Mouse (Mus musculus) thymus, postnatal 0 days (tissue): Measurements from ENCODE around the gene Pdcd4. TPM values are rescaled to one million over a fixed set of nuclear protein-coding genes. Genes with fewer than 3 reads are reported as not detected.

ENCODE experiments used
- DNase-seq: peaks from one replicate; pipeline ENCODE4 v3.0.0-alpha.2; 2015; ENCODE audit warnings: low spot score
- polyA plus RNA-seq: library from polyadenylated mRNA; unstranded; fragments of >200 nt; fragmentation: Nextera tagmentation; extraction: Ambion mirVana; gene quantifications from 2 replicates; pipeline ENCODE4 v1.2.1, GENCODE M21; 2015

The Pdcd4 gene
- 156 and 182 TPM in 2 replicates for polyA plus RNA-seq

GRCm38 (mm10) chr19:53892061-53892460, at the start of gene Pdcd4:
Pdcd4 (plus strand) TSS chr19:53892231.
- peak; percentile 55 for DNase-seq

GRCm38 (mm10) chr19:53843972-53844371, 48.1 kb upstream of the Pdcd4 start:
- no peak for DNase-seq

DNA sequence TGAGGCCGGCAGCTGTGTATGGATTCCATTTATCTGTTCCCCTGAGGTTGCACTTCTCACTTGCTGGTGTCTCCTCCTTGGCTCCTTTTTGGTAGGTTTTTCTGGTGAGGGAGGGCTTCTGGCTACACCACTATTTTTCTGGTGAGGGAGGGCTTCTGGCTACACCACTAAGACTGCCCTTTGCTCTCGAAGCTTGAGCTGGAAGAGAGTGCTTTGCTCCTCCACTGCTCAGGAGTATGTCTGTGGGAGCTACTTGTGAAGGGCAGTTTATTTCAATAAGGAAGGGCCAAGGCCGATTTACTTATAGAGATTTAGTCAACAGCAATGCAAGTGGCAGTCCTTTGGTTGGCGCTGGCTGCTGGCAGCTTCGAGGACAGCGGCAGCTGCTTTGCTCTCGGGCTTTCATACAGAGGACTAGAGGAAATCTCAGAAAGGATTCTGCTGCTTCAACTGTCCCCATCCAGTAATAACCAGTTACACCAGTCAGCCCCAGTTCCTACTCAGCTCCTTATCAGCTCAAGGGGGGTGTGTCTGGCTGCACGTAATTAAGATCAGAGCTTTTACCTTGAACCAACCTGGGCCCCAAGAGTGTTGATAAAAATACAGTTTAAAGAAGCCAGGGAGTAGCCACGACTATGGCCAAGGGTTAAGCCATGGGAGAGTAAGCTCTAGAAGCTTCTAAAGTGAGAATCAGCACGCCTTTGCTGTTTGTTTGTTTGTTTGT, 43.6 kb upstream of the Pdcd4 start:
- no peak for DNase-seq

- DNase-seq, result no peak
Measured at GRCm38 (mm10) chr19:53850166-53850922, 41.7 kb upstream of the Pdcd4 start.

GRCm38 (mm10) chr19:53851352-53851751, 40.7 kb upstream of the Pdcd4 start:
- DNase-seq, result no peak

GRCm38 (mm10) chr19:53851826-53852698, 40.0 kb upstream of the Pdcd4 start:
- DNase-seq, result no peak

DNA sequence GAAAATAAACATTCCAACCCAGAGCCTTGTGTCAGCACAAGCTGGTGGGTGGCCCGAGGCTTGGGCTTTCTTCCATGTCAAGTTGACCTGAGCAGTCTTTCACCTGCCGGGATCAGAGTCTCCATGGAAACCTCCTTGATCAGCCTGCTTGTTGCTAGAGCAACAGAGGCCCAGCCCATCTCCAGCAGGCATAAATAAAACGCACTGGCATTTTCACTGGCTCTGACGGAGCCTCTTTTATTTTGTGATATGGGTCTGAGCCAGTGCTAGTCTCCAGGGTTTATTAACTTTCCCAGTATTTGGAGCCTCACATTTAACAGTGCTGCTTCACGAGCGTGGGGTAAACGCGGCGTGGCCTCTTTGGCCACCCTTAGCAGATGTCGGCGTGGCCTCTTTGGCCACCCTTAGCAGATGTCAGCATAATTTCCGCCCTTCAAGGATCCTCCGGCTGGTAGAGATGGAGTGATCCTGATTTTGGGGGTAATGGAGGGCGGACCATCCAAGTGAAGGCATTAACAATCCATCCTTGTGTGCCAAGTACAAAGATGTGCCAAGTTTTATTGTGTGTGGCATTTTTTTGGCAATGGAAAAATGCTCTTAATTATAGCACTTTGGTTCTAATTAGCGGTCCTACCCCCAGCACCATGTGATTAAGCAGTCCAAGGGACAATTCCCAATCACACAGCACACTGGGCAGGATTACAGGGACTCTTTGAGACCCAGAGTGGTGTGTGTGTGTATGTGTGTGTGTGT, 39.2 kb upstream of the Pdcd4 start:
- no peak for DNase-seq

- DNase-seq, result no peak
Measured at GRCm38 (mm10) chr19:53854978-53855377, 37.1 kb upstream of the Pdcd4 start.

- no peak for DNase-seq
Measured at GRCm38 (mm10) chr19:53855781-53856180, 36.2 kb upstream of the Pdcd4 start.

GRCm38 (mm10) chr19:53856794-53857193, 35.2 kb upstream of the Pdcd4 start:
- DNase-seq, result no peak

GRCm38 (mm10) chr19:53857962-53858361, 34.1 kb upstream of the Pdcd4 start:
- no peak for DNase-seq

DNA sequence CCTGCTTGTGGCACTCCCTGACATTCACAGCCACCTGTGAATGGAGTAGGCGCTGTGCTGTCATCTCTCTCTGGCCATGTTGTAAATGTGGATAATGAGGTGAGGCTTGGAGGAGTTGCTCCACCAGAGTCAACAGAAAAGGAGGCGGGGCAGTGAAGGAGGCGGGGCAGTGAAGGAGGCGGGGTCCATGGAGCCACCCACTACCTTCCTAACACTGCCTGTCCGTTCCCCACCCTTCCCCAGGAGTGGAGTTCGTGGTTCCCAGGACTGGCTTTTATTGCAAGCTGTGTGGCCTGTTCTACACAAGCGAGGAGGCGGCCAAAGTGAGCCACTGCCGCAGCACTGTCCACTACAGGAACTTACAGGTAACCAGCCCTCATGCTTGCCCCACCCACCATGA, 32.9 kb upstream of the Pdcd4 start:
- DNase-seq, result no peak

DNA sequence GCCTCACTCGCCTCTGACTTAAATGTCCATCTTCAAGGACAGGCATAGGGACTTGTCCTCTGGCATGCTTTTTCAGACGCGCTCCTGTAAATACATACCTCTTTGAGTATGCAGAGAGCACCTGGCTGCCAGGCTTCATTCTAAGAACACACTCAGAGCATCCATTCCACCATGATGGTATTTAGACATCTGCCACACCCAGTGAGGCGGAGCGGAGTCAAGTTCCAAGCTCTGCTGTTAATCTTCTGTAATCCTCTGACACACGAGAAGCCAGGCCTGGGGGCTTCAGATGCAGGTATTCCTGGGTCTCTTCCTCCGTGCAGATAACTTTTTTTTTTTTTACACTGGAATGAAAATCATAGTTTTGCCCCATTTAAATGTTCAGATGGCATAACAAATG, 32.4 kb upstream of the Pdcd4 start:
- no peak for DNase-seq

- DNase-seq, result no peak
Measured at GRCm38 (mm10) chr19:53861346-53861745, 30.7 kb upstream of the Pdcd4 start.

GRCm38 (mm10) chr19:53862573-53863246, 29.3 kb upstream of the Pdcd4 start:
- DNase-seq, result no peak

GRCm38 (mm10) chr19:53867238-53867637, 24.8 kb upstream of the Pdcd4 start:
- DNase-seq, result no peak

DNA sequence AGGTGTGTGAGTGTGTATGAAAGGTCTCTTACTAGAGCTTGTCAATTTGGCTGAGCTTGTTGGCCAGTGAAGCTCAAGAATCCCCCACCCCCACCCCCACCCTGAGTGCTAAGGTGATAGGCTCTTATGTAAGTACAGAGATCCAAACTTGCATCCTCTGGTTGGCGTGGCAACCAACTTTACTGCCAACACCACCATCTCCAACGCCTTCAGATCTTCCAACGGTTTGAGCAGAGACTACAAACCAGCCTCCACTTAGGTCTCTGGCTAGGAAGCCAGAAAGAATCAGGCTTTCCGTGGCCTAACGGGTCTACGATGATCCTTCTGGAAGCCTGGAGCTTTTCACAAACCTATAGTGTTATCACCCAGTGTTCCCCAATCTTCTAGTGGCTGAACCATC, 23.9 kb upstream of the Pdcd4 start:
- DNase-seq, result no peak

DNA sequence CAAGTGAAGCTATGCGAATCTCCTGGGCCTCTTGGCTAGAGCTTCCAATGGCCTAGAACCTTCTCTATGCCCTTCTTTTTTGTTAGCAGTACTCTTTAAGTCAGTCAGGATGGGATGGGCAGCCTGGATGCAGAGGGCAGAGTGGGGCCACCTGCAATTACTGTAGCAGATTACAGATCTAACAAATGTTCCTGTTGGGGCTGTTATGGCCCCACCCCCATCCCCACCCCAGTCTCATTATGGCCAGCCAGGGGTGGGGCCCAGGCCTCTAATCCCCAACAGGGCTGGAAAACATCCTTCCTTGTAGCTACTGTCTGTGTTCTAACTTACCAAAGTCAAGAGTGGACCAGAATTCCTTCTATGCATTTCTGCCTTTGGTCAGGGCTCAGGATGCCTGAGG, 23.2 kb upstream of the Pdcd4 start:
- no peak for DNase-seq

GRCm38 (mm10) chr19:53869427-53870385, 22.3 kb upstream of the Pdcd4 start:
- DNase-seq, result no peak
